Mouse (Mus musculus) neutrophil, adult 65 days (primary cell): ENCODE results near the gene Il34. TPM values are rescaled to one million over a fixed set of nuclear protein-coding genes. Genes with fewer than 3 reads are reported as not detected.

Source experiments
- total RNA-seq: library from RNA; stranded (reverse); gene quantifications from 2 replicates; pipeline ENCODE4 v1.2.4, GENCODE M21; 2023

The Il34 gene
- total RNA-seq, result not detected in 2 replicates

GRCm38 (mm10) chr8:110805669-110806068 lies at the start of gene Il34:
Gene Il34 (minus strand): TSS chr8:110805924.

DNA sequence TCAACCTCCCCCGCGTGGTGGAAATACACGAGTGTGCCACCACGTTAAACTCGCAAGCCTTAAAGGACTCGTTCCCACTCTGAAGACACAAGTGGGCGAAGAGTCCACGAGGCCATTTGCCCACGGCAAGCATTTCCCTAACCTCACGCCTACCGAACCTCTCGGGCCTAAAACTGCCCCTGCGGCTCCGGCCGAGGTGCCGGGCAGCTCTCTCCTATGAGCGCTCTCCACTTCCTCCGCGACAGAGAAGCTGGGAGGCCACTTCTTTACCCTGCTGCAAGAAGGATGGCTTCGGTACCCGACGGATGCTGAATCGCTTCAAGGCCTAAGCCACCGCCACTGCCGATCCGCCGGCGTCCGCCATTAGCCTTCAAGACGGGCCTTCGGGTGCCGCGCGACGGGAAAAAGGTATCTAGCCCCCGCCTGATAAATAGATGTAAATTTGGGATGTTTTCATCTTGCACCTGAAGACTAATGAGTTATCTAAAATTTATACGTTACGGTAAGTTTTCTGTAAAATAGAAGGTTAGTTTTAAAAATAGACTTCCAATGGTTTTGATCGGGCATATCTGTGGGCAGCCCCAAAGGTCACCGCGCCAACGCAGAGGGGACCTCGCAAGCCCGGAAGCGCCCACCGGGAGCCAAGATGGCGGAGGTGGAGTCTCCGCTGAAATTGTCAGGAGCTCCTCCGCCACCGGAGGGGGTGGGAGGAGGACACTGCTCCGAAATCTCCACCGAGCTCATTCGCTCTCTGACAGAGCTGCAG lies 40.9 kb upstream of the Il34 start, which contains the start of the genes Cog4 and Sf3b3:
Cog4 (plus strand) TSS at position 196 of the 766 bp plus-strand sequence.
Sf3b3 (minus strand) TSS at position 383 of the 766 bp plus-strand sequence.

DNA sequence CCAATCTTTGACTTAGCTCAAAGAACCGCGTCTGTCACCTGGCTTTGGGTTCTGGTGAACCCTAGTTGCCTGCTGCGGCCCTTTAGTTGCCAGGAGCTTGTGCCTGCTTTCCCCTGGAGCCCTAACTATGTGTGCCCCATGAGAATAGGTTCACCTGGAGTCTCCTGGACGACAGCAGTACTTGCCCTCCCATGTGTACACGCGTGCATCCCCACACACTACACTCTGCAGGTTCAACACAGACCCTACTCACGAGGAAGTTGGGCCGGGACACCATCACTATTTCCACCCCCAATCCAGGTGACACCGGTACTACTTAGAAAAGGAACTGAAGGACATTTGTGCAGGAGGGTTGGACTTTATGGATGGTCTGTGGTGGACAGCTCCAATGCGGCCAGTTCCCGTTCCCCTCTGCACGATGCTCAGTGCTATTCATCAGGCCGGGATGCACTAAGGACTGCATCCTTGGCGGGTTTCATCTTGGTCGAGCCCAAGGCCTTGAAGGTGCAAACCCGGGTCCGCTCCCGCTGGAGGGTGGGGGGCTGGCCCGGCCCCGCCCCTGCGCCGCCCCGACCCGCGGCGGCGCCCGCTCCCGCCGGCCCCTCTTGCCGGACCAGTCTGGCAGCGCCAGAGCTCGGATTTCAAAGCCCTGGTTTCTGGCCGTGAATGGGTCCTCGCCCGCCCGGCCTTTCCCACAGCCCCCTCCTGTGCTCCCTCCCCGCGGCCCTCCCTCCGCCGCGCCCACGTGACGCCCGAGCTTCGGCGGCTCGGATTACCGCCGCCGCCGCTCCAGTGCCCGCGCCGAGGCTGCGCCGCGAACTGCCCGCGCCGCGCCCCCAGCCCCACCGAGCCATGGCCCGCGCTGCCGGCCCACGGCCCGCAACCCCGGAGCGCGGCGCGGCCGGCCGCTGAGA lies 84.8 kb downstream of the Il34 start, which contains the start of gene Mtss1l:
Mtss1l (plus strand) TSS at position 792 of the 914 bp plus-strand sequence.

Other genes with a start within 250 kb of the Il34 start
- gene Vac14, start 187.3 kb downstream of the Il34 start, total RNA-seq, result 26.9 and 39.1 TPM in 2 replicates
- 0.54 and 1.00 TPM in 2 replicates for gene Mtss1l, start 84.4 kb downstream of the Il34 start, total RNA-seq
- 31.1 and 42.8 TPM in 2 replicates for gene Cog4, start 40.7 kb upstream of the Il34 start, total RNA-seq
- gene Sf3b3, start 40.9 kb upstream of the Il34 start, total RNA-seq, result 53.5 and 66.2 TPM in 2 replicates
- gene Fuk, start 96.6 kb upstream of the Il34 start, total RNA-seq, result 7.5 and 8.5 TPM in 2 replicates
- gene St3gal2, start 114.0 kb upstream of the Il34 start, total RNA-seq, result 31.8 and 34.4 TPM in 2 replicates
- gene Ddx19a, start 191.9 kb upstream of the Il34 start, total RNA-seq, result 31.7 and 33.6 TPM in 2 replicates
- 6.4 and 9.7 TPM in 2 replicates for gene Ddx19b, start 225.8 kb upstream of the Il34 start, total RNA-seq
- gene Aars, start 227.2 kb upstream of the Il34 start, total RNA-seq, result 25.9 and 32.6 TPM in 2 replicates